Mouse (Mus musculus): ENCODE measurements around the gene Slc44a4.
"Not testable (repeated sequence)": the region's sequence is repeated elsewhere in the genome, so short reads cannot be mapped to it uniquely, and the experiment has no call there.

Slc44a4 gene

GRCm38 (mm10) chr17:34960702-34961493 is 46.6 kb downstream of the Slc44a4 start:
- peak; percentile 88 for DNase-seq (ENCODE audit: low read depth, low spot score)

DNA sequence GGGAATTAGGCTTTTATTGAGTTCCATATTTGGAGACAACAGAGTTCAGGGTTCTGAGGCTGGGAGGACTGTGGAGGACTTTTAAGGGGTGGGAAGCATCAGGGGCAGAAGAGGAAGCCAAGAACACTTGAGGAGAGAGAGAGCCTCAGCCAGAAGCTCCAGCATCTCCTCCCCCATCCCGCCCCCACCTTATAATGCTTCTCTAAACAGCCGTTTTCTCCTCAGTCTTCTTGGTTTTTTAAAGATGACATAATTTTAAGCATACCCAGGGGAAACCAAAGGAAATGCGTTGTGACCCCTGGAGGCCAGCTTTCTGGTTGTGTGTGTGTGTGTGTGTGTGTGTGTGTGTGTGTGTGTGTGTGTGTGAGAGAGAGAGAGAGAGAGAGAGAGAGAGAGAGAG is 47.9 kb downstream of the Slc44a4 start:
- peak; percentile 41 for DNase-seq (ENCODE audit: low read depth, low spot score)

DNA sequence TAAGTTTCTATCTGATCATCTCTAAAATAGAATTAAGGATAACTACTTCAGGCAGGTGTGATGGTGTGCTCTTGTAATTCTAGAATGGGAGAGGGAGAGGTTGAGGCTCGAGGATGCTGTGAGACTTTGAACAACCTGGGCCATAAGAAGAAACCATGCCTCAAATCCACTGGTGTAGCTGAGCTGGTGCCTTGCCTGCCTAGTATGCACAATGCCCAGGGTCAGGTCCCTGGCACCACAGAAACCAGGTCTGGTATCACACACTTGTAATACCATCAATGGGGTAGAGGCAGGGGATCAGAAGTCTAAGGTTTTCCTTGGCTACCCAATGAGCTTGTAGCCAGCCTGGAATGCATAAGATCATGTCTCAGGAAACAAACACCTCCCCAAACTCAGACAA is 48.6 kb downstream of the Slc44a4 start:
- no peak for DNase-seq (ENCODE audit: low read depth, low spot score)

DNA sequence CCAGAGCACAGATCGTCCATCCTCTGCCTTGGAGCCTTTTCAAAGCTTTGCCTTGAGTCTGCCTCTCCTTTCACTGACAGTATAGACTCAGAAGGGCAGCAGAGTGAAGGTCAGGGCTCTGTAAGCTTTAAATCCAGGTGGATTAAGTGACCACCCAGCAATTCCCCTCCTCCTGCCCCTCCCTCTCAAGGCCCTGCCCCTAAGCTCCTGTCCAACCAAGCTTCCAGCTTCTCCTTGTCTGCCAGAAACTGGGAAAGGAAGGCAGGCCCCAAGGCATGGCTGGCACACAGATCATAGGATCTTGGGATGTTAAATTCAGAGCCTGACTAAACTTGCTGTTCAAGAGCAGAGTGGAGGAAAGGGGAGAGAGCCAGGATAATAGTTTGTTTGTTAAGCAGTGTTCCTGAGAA is 50.4 kb downstream of the Slc44a4 start:
- DNase-seq (ENCODE audit: low read depth, low spot score), result peak; percentile 74

- DNase-seq (ENCODE audit: low read depth, low spot score), result peak; percentile 75
Observed at GRCm38 (mm10) chr17:34965627-34966026, 51.4 kb downstream of the Slc44a4 start.

GRCm38 (mm10) chr17:34969822-34970221 is 55.6 kb downstream of the Slc44a4 start, which contains the start of gene Gm20481:
TSS of gene Gm20481 (plus strand) at chr17:34969912.
- not testable (repeated sequence) for DNase-seq (ENCODE audit: low read depth, low spot score)

DNA sequence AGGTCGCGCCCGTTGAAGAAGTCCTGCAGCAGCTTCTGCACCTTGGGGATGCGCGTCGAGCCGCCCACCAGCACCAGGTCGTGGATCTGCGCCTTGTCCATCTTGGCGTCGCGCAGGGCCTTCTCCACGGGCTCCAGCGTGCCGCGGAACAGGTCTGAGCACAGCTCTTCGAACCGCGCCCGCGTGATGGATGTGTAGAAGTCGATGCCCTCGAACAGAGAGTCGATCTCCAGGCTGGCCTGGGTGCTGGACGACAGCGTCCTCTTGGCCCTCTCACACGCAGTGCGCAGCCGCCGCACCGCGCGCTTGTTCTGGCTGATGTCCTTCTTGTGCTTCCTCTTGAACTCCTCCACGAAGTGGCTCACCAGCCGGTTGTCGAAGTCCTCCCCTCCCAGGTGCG is 56.6 kb downstream of the Slc44a4 start:
- DNase-seq (ENCODE audit: low read depth, low spot score), result not testable (repeated sequence)

GRCm38 (mm10) chr17:34971694-34972068 is 57.4 kb downstream of the Slc44a4 start:
- not testable (repeated sequence) for DNase-seq (ENCODE audit: low read depth, low spot score)

- DNase-seq (ENCODE audit: low read depth, low spot score), result not testable (repeated sequence)
Observed at GRCm38 (mm10) chr17:34972069-34972749, 57.9 kb downstream of the Slc44a4 start, which contains the start of the genes Hspa1a and Hspa1l. TSS of gene Hspa1a (minus strand) at chr17:34972156. TSS of gene Hspa1l (plus strand) at chr17:34972703.

DNA sequence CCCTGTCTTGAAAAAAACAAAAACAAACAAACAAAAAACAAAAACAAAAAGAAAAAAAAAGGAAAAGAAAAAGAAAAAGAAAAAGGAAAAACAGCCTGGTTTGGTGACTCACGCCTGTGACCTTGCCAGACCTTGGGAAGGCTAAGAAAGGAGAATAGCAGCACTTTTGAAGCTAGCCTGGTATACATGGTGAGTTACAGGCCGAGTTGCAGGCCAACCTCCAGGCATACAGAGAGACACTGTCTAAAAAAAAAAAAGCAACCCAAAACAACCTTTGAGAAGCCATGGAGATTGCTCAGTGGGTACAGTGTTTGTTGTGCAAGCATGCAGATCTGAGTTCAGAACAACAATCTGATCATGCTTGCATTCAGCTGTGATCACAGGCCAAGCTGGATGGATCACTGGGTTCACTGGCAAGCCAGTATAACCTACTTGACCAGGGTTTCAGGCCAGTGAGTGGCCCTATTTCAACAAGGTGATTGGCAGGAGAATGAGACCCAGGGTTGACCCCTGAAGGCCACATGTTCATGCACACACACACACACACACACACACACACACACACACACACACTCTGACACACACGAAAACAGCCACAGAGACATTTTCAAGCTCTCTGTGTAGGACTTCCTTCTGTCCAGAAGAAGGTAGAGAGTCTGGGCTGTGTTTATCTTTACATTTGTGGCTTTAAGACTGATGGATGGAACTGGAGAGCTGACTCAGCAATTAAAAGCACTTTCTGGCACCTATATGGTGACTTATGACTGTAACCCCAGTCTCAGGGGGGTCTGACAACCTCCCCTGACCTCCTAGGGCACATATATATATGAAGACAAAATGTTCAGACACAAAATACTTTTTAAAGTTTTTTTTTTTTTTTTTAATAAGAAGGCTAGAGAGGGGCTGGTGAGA is 61.6 kb downstream of the Slc44a4 start:
- peak; percentile 40 for DNase-seq (ENCODE audit: low read depth, low spot score)

- DNase-seq (ENCODE audit: low read depth, low spot score), result no peak
Observed at GRCm38 (mm10) chr17:34977000-34977399, 62.7 kb downstream of the Slc44a4 start.

DNA sequence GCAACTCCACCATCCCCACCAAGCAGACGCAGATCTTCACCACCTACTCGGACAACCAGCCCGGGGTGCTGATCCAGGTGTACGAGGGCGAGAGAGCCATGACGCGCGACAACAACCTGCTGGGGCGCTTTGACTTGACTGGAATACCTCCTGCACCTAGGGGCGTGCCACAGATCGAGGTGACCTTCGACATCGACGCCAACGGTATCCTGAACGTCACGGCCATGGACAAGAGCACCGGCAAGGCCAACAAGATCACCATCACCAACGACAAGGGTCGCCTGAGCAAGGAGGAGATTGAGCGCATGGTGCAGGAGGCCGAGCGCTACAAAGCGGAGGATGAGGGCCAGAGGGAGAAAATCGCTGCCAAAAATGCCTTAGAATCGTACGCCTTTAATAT is 64.0 kb downstream of the Slc44a4 start:
- no peak for DNase-seq (ENCODE audit: low read depth, low spot score)

DNA sequence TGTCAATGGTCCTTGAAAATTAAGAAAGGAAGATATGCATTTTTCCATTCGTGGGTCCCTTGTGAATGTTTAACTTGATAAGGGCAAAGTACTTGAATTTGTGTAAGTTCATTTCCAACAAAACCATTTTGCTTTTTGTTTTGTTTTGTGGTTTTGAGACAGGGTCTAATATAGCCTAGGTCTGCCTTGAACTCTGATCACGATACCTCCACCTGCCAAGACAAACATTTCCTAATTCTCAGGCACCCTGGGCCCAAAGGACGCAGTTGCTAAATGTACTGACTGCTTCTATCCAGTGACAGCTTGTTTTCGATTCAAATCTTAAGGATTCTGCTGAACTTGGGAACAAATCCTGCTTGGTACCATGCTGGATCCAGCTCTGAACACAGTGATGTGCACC is 65.4 kb downstream of the Slc44a4 start:
- no peak for DNase-seq (ENCODE audit: low read depth, low spot score)
